Mouse (Mus musculus) adrenal gland, adult 10 weeks (tissue): Measurements from ENCODE around the gene Slc1a7. TPM values are rescaled to one million over a fixed set of nuclear protein-coding genes. Genes with fewer than 3 reads are reported as not detected.

Source experiments
- polyA plus RNA-seq: library from polyadenylated mRNA; stranded (reverse); fragments of 350-450 nt; fragmentation: Illumina TruSeq; extraction: RNeasy Lipid Tissue Mini Kit (QIAGEN cat#74804); gene quantifications from one replicate; pipeline ENCODE4 v1.2.3, GENCODE M21; 2014; ENCODE audit warnings: low read depth, low replicate concordance

Slc1a7 gene
- polyA plus RNA-seq = not detected

DNA sequence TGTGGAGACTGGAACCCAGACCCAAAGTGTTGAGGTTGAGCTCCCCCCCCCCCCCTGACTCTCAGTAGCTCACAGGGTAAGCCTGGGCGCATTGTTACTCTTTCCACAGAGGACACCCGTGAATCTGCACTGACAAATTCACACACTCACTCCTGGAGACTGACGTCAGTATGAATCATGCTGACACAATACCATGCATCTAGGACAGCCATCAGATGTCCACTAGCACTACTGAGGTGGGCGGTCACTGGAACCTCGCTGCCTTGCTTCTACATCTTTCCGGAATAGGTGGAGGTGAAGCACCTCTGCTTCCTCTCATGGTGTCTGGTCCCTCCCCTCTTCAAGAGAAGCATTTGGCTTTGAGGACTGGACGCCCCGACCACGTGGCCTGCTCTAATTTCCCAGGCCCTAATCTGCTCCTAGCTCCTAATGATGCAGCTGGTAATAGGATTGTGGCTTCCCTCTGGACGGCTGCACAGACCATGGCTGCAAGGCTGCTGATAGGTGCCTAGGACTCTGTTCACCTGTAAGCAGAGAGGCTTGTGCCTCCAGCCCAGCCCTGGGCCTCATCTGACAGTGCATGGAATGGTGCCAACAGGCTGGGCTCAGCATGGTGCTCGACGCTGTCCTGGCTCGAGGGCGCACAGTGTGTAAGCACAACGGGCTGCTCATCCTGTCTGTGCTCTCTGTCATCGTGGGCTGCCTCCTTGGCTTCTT, at the start of gene Slc1a7:
Gene Slc1a7 (plus strand): TSS at position 367 of the 717 bp plus-strand sequence.

DNA sequence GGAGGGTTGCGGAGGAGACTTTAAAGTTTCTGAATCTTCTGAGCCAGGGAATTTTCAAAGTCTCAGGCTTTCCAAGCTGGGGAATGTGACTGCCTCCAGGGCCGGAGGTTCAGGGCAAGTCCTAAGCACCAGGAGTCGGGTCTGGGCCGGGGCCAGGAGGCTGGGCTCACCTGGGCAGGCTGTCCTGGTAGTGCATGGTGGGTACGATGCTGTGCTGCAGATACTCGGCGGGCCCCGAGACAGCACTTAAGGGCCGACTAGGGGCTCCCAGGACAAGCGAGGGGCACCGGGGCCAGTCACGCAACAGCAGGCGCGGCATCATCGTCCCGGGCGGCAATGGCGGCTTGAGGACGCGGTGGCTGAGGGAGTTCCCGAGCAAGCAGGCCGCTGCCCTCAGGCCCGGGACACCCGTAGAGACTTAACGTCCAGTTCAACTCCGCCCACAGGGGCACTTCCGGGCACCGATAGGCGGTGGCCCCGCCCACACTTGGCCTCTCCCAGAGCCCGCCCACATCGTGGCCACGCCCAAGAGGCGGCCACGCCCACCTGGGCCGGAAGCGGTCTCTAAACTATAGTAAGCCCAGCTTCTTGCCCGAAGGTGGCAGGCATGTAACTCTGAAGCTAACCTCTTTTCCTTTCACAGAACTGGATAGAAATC, 44.9 kb upstream of the Slc1a7 start, which contains the start of gene Cpt2:
Gene Cpt2 (minus strand): TSS at position 466 of the 658 bp plus-strand sequence.

Other genes starting within 250 kb of the Slc1a7 start
- gene Lrp8, start 166.1 kb upstream of the Slc1a7 start, polyA plus RNA-seq = 5.7 TPM
- gene Magoh, start 88.6 kb upstream of the Slc1a7 start, polyA plus RNA-seq = 166 TPM
- 22.6 TPM for gene 0610037L13Rik, start 78.5 kb upstream of the Slc1a7 start, polyA plus RNA-seq
- gene Cpt2, start 44.7 kb upstream of the Slc1a7 start, polyA plus RNA-seq = 337 TPM
- gene Podn, start 128.1 kb downstream of the Slc1a7 start, polyA plus RNA-seq = 2.2 TPM
- gene Scp2, start 176.7 kb downstream of the Slc1a7 start, polyA plus RNA-seq = 516 TPM
- 7.3 TPM for gene Echdc2, start 197.1 kb downstream of the Slc1a7 start, polyA plus RNA-seq
- not detected for gene Zyg11a, start 249.7 kb downstream of the Slc1a7 start, polyA plus RNA-seq